Mouse (Mus musculus) monocyte, adult 2 months (primary cell): Measurements from ENCODE around the gene Card11.

Experiments
- DNase-seq, 2 experiments: peaks; one replicate each; pipeline ENCODE4 v3.0.0; 2022; ENCODE audit warnings: low spot score in 2 of 2, low read depth in 1 of 2

The Card11 gene

GRCm38 (mm10) chr5:140918519-140918918 is 81.9 kb downstream of the Card11 start:
- DNase-seq: no peak

- DNase-seq: no peak
These were observed 82.6 kb downstream of the Card11 start for GRCm38 (mm10) chr5:140917807-140918206.

GRCm38 (mm10) chr5:140910841-140911240 is 89.5 kb downstream of the Card11 start:
- DNase-seq: no peak

- no peak for DNase-seq
These were observed 99.5 kb downstream of the Card11 start for GRCm38 (mm10) chr5:140900866-140901265.

- no peak for DNase-seq
These were observed 109.3 kb downstream of the Card11 start for GRCm38 (mm10) chr5:140891080-140891479.

GRCm38 (mm10) chr5:140890050-140890449 is 110.3 kb downstream of the Card11 start:
- DNase-seq: no peak

GRCm38 (mm10) chr5:140889539-140889938 is 110.8 kb downstream of the Card11 start:
- DNase-seq: peak; percentile 36 to 41

- DNase-seq: no peak
These were observed 112.5 kb downstream of the Card11 start for GRCm38 (mm10) chr5:140887871-140888270.

GRCm38 (mm10) chr5:140884966-140885365 is 115.4 kb downstream of the Card11 start:
- DNase-seq: no peak

- DNase-seq: no peak
These were observed 118.0 kb downstream of the Card11 start for GRCm38 (mm10) chr5:140882391-140882790.

- no peak for DNase-seq
These were observed 120.2 kb downstream of the Card11 start for GRCm38 (mm10) chr5:140880151-140880550.

- no peak for DNase-seq
These were observed 121.7 kb downstream of the Card11 start for GRCm38 (mm10) chr5:140878644-140879043.

- DNase-seq: no peak
These were observed 126.6 kb downstream of the Card11 start for GRCm38 (mm10) chr5:140873736-140874307.

- DNase-seq: no peak
These were observed 127.3 kb downstream of the Card11 start for GRCm38 (mm10) chr5:140873039-140873551.

GRCm38 (mm10) chr5:140872532-140873038 is 127.8 kb downstream of the Card11 start:
- DNase-seq: no peak

GRCm38 (mm10) chr5:140871241-140871640 is 129.1 kb downstream of the Card11 start:
- DNase-seq: no peak

- DNase-seq: peak in 1 of 2 experiments; percentile 24
These were observed 131.3 kb downstream of the Card11 start for GRCm38 (mm10) chr5:140869034-140869433.

- DNase-seq: no peak
These were observed 140.7 kb downstream of the Card11 start for GRCm38 (mm10) chr5:140859730-140860129.

- DNase-seq: no peak
These were observed 142.0 kb downstream of the Card11 start for GRCm38 (mm10) chr5:140858335-140858734.

- DNase-seq: no peak
These were observed 142.8 kb downstream of the Card11 start for GRCm38 (mm10) chr5:140857432-140858154.

- no peak for DNase-seq
These were observed 144.4 kb downstream of the Card11 start for GRCm38 (mm10) chr5:140855909-140856530.

- no peak for DNase-seq
These were observed 145.7 kb downstream of the Card11 start for GRCm38 (mm10) chr5:140854700-140855099.
